Mouse (Mus musculus): ENCODE results near the gene St3gal5.

The St3gal5 gene

DNA sequence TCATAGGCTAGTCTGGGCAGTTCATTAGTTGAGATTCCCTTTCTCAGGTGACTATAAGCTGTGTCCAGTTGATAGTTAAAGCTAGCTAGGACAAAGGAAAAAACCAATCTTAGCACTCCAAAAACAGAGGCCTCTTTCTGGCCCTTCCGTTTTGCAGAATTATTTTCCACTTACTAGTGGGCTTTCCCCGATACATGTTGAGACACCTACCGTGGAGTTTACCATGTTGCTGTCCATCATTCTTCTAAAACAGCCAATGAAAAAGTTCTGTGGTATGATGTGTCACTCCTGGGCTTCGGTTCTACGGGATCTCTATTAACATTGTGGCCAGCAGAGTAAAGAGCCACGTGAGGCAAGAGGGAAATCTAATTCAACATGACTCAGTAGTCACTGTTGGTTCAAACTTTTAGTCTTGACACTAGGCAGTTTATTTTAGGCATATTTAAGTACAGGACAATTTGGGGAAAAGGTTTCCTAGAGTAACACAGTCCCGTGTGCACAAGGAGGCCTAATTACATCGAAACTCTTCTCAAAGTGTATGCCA lies 35.4 kb downstream of the St3gal5 start:
- DNase-seq (ENCODE audit: low read depth, low spot score) = no peak

- peak; percentile 42 for DNase-seq (ENCODE audit: low read depth, low spot score)
Measured at GRCm38 (mm10) chr6:72134850-72135515, 37.6 kb downstream of the St3gal5 start.

DNA sequence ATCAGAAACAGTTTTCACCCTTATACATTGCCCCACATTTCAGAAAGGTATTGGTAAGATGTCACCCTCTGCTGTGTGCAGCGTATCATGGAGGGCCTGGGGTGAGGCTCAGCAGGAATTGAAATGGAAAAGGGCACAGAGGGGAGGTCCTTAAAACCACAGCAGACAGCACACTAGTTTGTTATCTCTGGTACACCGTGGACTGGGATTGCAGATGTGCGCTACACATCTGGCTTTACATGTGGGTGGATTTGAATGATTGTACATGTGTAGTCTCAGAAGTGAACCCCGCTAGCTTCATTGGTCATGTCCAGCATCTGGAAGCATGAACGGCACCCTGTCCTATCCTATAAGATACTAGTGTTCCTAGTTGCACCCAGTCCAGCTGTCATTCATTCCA lies 38.6 kb downstream of the St3gal5 start:
- DNase-seq (ENCODE audit: low read depth, low spot score) = no peak

DNA sequence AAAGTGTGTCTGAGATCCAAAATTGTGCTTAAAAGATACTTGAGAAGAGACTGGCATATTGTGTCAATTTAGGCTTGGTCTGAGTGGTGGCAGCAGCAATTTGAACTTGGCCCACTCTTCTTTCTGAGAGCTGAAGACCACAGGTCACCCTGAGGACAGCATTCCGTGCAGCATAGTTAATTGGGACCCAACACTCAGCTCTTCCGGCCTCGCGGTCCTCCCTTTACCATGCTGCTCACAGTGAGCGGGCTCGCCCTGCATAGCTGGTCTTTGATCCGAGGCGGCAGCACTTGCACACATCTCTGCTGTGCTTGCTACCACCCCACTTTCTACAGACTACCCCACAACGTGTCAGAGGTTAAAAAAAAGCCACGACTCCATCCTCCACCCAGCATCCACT lies 39.2 kb downstream of the St3gal5 start:
- no peak for DNase-seq (ENCODE audit: low read depth, low spot score)

DNA sequence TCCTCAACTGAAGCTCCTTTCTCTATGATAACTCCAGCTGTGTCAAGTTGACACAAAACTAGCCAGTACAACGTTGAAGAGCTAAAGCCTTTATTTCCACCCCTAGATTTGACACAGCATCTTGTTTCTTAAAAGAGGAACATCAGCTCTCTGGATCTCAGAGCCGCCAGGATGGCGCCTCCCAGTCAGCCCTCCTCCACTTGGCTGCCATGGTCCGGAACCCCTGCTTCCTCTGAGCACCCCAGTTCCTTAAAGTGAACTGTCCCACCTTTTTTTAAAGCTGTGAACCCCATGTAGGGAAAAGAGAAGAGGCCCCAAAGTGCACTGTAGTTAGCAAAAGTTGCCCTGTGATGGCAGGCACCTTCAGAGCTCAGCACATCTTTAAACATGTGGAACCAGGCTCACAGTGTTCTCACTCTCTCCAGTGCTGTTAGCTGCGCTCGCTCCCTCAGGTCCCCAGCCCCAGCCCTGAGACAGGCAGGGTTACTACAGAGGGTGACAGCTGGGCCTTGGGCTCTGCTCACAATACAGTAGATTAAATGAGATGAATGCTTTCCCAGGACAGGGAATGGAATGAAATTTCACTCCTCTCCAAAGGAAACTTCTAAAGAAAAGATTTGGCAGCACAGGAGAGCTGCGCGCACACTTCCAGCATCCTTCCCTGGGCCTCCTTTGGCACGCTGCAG lies 42.3 kb downstream of the St3gal5 start:
- DNase-seq (ENCODE audit: low read depth, low spot score) = no peak

- no peak for DNase-seq (ENCODE audit: low read depth, low spot score)
Measured at GRCm38 (mm10) chr6:72140371-72140770, 43.0 kb downstream of the St3gal5 start.

- no peak for DNase-seq (ENCODE audit: low read depth, low spot score)
Measured at GRCm38 (mm10) chr6:72141191-72141590, 43.8 kb downstream of the St3gal5 start.

GRCm38 (mm10) chr6:72142561-72142960 lies 45.2 kb downstream of the St3gal5 start:
- no peak for DNase-seq (ENCODE audit: low read depth, low spot score)

DNA sequence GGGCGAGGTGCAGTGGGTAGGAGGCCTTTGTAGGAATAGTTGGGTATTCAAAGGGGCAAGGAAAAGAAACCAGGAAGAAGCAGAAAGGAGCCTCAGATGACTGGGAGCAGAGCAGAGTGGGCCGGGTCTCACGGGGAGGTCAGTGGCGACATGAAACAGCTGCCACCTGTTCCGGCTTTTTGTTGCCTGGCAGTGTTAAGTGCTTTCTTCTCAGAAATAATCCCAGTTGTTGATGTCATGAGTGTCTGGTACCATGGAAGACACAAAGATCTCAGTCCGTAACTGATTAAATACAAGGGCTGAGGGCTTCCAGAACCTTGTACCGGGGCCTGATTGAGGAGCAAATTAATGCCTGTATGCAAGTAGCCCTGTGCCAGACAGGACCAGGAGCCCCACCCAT lies 47.0 kb downstream of the St3gal5 start:
- no peak for DNase-seq (ENCODE audit: low read depth, low spot score)

DNA sequence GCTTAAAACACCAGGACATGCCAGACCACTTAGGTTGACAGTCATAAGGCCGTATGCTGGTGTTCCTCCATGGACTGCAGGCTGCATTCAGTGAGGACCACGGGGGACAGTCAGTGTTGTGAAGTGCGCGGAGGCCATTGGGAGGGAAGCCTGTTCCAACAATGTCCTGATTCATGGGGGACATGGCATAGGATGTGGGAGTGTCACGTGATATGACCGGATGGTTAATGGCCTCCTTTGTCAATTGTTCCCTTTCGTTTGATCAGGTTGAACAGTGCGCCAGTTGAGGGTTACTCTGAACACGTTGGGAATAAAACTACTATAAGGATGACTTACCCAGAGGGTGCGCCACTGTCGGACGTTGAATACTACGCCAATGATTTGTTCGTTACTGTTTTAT lies 49.4 kb downstream of the St3gal5 start:
- DNase-seq (ENCODE audit: low read depth, low spot score) = no peak

GRCm38 (mm10) chr6:72148721-72149120 lies 51.3 kb downstream of the St3gal5 start:
- no peak for DNase-seq (ENCODE audit: low read depth, low spot score)

- DNase-seq (ENCODE audit: low read depth, low spot score) = no peak
Measured at GRCm38 (mm10) chr6:72149797-72150196, 52.4 kb downstream of the St3gal5 start.

DNA sequence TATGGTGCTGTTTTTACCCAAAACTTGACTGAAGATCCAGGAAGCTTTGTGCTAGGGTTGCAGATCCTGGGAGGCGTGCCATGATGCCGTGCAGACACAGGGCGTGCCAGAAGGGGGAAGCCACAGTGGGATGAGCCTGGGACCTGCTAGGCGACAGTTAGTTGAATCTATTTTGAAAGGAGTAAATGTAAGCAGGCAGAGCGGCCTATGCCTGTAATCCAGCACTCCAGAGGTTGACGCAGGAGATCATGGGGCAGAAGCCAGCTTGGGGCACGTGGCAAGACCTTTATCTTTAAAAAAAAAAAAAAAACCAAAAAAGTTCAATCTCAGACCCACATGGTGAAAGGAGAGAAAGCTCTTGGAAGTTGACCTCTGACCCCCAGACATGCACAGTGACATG lies 55.3 kb downstream of the St3gal5 start:
- no peak for DNase-seq (ENCODE audit: low read depth, low spot score)

GRCm38 (mm10) chr6:72153455-72153854 lies 56.1 kb downstream of the St3gal5 start:
- no peak for DNase-seq (ENCODE audit: low read depth, low spot score)

DNA sequence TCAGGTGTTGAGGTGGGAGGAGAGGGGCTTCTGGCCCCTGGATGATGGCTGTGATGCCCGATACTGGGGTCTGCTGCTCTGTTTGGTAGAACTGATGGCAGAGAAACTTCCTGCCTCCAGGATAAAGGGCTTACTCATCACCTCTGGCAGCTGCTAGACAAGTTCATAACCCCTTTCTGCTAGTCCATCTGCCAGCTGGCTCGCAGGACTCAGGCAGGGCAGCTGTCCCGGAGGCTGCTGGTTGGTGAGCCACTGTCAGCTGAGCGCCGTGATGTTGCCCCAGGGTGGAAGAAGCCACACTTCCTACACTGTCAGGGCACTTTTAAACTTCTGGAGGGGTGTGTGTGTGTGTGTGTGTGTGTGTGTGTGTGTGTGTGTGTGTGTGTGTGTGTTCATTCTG lies 56.6 kb downstream of the St3gal5 start:
- peak; percentile 79 for DNase-seq (ENCODE audit: low read depth, low spot score)

DNA sequence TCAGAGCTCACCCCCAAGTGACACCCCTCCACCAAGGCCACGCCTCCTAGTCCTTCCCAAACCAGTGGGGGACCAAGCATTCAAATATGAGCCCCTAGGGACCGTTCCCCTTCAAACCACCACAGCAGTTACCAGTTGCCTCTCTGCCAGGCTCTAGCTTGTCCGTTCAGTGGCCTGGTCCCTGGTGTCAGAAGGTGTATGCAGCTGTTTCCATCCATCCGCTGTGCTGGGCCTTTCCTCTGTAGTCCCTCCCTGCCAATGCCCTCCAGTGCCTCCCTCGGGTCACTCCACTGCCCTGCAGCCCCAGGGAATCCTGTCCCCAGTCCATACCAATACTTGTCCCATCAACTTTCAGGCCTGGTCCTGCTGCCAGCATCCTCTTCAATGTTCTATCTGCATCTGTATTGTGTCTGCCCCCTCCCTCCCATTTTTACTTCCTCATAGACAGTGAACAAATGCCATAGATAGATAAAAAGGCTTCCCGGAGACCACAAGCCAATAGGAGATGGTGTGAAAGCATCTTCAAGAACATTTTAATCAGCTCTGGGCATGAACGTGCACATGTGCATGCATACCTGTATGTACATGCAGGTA lies 57.6 kb downstream of the St3gal5 start:
- DNase-seq (ENCODE audit: low read depth, low spot score) = no peak

- DNase-seq (ENCODE audit: low read depth, low spot score) = no peak
Measured at GRCm38 (mm10) chr6:72155649-72156048, 58.3 kb downstream of the St3gal5 start.

DNA sequence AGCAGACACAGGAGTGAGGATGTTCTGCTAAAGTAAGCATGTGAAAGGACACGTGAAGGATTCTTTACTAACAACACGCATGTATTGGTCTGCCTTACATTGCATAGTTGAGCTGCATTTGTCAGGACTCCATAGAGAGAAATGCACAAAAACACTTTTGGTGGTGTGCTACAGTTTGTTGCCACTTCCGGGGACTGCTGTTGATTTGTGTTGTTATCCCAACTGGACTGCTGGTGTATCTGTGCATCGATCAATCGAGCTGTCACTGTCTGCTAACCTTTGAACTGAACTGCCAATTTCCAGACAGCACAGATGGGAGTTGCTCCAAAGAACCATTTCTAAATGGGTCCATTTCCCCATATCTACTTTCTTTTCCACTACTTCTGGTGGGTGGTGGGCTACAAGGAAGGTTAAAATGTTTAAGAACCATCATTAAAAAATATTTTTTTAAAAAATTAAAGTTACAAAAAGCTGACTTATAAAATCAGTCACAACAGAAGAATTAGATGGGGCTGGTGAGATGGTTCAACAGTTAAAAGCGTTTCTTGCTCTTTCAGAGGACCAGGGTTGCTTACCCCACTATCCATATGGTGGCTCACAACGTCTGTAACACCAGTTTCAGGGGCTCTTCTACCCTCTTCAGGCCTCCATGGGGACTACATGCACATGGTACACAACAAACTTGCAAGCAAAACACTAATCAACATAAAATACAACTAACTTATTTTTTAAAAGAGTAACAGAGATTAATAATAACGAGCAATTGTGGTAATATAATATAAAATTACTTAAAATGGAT lies 61.8 kb downstream of the St3gal5 start:
- DNase-seq (ENCODE audit: low read depth, low spot score) = peak; percentile 51

GRCm38 (mm10) chr6:72159861-72160395 lies 62.5 kb downstream of the St3gal5 start:
- no peak for DNase-seq (ENCODE audit: low read depth, low spot score)

DNA sequence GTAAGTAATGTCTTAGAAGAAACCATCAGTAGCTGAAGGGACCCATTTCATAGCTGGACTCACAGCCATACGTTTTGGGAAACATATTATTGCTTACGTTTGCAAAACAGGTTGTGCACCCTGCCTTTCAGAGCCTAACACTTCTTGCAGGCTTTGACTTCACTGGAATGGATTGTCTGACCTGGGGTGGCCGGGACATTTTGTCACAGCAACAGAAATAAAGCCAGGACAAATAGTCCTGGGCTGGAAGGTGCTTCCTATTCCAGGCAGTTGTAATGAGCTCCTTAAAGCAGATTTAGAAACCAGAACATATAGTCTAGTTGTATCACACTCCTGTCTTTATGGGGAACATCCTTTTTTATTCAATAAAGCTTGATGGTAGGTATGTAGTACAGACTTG lies 63.6 kb downstream of the St3gal5 start:
- DNase-seq (ENCODE audit: low read depth, low spot score) = no peak

- no peak for DNase-seq (ENCODE audit: low read depth, low spot score)
Measured at GRCm38 (mm10) chr6:72161751-72162150, 64.4 kb downstream of the St3gal5 start.

Data from 3T3-L1 (cell line).